Mouse (Mus musculus): ENCODE measurements around the gene Akap6.

The Akap6 gene

DNA sequence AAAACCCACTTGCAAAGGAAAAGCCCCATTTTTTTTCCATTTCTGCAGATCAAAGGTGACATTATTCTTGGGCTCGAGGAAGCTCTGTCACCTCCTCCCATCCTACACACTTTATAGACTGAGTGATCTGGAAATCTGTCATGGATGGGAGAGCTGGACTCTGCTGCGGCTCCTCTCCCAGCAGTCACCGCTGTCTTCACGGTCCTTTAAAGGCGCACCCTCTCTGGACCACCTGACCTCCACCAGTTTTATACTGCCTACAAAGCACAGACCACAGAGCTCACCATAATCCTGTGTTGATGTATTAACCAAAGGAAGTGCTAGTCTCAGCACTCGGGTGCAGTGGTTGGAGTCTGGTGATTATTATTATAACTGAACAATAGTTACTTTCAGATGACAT is 330.7 kb downstream of the Akap6 start:
- peak; percentile 16 for DNase-seq (ENCODE audit: low read depth, low spot score)

- peak; percentile 82 for DNase-seq (ENCODE audit: low read depth, low spot score)
These were observed 333.6 kb downstream of the Akap6 start for GRCm38 (mm10) chr12:53032762-53033161.

GRCm38 (mm10) chr12:53033404-53033913 is 334.3 kb downstream of the Akap6 start:
- no peak for DNase-seq (ENCODE audit: low read depth, low spot score)

DNA sequence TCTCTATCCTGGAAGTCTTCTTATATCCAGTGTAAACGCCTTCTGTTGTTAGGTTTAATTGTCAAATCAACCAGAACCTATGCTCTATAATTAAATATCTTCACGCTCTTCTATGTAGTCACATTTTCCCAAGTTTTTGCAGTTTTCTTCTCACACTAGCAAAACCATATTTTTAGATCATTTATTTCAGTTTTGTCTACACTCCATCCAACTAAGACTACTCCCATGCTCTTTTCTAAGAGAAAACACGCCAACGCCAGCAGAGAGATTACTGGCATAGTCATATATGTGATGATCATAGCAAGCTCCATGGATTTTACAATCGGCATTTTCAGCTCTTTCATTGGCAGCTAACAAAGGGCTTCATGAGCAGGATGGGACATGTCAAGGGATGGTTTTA is 341.5 kb downstream of the Akap6 start:
- no peak for DNase-seq (ENCODE audit: low read depth, low spot score)

DNA sequence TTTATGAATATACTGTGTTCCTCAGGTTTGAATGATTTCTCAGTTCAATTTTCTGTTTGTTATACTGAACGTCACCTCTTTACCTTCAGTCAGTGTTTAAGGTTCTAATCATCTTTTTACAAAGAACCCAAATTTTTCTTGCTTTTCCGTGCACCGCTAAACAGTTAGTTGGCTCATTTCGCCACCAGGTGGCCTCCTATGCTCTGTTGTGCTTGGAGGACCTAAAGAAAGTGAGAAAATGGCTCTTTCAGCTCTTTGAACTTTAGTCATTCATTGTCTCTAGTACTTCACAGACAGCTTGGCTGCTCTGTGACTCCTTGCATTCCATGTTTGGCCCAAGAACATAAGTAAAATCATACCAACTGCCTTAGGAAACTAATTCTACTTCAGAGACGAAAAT is 343.6 kb downstream of the Akap6 start:
- DNase-seq (ENCODE audit: low read depth, low spot score): peak; percentile 65

- DNase-seq (ENCODE audit: low read depth, low spot score): no peak
These were observed 358.4 kb downstream of the Akap6 start for GRCm38 (mm10) chr12:53057606-53058005.

- DNase-seq (ENCODE audit: low read depth, low spot score): no peak
These were observed 361.7 kb downstream of the Akap6 start for GRCm38 (mm10) chr12:53060903-53061302.

- DNase-seq (ENCODE audit: low read depth, low spot score): no peak
These were observed 362.4 kb downstream of the Akap6 start for GRCm38 (mm10) chr12:53061466-53062124.

DNA sequence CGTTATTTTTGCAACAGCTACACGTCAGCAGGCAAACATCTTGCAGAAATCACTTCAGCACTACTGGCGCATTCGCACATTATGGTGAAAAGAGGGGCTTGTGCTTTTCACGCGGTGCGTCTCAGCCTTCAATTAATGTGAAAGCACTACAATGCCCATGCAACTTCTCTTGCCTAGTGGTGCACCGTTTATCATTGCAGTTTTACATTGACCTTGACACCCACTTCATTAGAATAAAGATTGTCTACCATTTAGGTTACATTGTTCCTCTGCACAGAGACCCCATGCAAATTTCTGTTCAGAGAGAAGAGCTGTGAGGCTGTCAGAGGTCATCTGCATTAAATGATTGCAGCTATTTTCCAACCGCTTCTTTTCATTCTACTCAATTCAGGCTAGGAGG is 363.8 kb downstream of the Akap6 start:
- DNase-seq (ENCODE audit: low read depth, low spot score): no peak

DNA sequence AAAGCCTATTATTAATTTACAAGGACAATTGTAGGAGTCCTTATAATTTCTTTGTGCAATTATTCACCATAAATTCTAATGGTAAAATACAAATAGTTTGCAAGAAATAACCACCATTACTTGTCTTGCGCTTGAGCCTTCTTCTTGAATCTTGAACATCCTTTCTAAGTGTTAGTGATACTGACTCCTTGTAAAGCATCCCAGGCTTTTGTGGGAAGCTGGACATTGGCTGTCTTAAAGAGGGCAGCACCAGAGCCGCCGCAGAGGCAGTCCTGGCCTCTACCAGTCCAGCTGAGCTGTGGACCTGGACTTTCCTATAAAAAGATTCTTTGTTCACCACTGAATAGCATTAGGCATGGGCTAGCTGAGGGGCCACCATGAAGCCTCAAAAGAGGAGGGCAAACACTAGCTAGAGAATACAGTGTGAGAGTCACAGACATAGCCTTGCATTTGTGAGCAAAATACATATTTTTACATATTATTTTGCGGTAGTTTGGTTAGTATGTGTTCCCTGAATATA is 365.1 kb downstream of the Akap6 start:
- DNase-seq (ENCODE audit: low read depth, low spot score): no peak

DNA sequence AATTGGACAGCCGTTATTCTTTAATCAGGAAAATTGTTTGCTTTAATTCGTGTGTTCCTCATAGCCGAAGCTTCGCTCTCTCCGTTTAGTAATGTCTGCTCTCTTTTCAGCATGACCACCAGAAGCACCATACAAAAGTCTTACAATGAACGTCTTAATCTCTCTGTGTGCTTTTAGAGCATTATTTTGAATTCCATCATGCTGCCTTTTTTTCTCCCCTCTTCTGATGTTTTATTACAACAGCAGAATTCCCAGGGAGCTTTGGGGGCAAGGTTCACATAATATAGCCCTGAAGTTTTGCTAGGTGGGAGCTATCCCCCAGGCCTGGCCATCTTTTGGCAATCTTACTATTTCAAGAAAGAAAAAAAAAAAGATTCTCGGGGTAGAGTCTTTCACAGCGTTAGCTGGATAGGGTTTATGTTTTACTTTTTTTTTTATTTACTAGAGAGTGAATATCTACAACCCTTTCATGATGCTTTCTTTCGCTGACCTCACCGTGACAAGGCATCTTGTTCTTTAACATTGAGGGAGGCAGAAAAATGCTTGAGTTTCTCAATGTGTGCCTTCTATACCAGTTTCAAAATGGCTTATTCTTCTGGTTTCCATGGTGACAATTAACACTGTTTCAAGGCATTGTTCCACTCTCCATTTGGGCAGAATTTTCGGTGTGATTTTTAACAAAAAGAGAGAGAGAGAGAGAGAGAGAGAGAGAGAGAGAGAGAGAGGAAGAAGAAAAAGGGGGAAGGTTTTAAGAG is 366.0 kb downstream of the Akap6 start:
- DNase-seq (ENCODE audit: low read depth, low spot score): no peak

DNA sequence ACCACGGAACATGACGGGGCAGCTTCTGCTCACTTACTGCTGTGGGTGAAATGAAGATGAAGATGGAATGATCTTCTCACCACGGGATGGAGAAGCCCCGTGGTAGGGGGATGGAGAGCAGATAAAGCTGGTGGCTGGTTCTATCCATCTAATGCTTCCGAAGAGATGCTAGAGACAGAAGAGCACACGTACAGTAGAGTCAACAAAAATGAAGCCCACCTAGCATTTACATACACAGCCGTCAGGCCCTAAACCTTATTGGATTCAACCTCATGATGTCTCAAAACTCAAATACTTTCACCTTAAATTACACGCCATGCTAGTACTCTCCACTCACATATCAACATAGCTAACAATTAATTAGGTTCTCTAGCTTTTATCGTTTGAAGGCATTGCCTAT is 367.1 kb downstream of the Akap6 start:
- no peak for DNase-seq (ENCODE audit: low read depth, low spot score)

GRCm38 (mm10) chr12:53070907-53071306 is 371.7 kb downstream of the Akap6 start:
- DNase-seq (ENCODE audit: low read depth, low spot score): no peak

GRCm38 (mm10) chr12:53076595-53077400 is 377.6 kb downstream of the Akap6 start:
- DNase-seq (ENCODE audit: low read depth, low spot score): no peak

DNA sequence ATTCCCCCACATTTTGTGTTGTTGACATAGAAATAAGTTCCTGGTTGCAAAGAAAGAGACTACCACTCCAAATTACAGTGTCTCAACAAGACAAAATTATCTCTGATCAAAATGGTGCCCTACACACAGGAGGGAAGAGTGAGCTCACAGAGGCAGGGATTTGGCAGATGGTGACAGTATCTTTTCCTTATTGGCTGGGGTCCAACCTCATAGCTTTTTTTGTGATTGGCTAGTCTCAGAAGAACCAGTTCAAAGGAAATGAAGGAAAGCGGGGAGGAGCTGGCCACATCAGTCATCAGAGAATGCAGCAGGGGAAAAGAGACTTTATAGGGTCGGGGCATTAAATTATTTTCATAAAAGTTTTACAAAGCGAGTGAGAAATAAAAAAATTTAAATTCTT is 386.6 kb downstream of the Akap6 start:
- no peak for DNase-seq (ENCODE audit: low read depth, low spot score)

DNA sequence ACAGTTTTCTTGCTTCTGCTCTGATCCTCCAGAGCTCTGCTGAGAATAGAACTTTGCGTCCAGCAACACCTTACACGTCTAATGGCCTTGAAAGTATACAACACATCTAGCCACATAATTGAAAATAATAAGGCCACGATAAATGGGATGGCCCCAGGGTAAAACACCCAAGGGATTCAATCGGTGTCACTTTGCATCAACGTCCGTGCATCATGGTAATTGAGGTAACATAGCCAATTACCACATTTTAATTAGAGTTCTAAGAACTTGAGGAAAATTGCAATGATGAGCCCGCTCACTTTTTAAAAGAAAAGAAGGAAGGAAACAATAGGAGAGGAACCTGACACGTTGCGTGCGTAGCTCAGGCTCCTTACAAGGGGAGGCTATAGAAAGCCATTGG is 413.1 kb downstream of the Akap6 start:
- no peak for DNase-seq (ENCODE audit: low read depth, low spot score)

DNA sequence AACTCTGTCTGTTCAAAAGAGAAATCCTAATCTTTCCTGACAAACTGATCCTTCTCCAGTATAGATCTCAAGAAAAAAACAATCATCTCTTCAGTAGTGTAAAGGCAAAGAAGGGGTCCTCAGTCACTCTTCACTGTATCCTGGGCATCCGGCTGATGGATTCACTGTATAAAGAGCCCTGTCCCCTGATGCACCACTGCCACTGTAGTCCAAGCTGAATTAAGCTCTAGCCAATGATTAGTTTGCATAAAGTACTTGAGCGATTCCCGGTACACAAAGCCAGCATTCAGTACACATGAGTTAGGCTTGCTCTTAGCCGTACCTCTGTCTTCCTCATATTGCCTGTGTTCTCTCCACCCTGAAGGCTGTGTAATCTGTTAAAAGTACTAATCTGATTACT is 420.2 kb downstream of the Akap6 start:
- no peak for DNase-seq (ENCODE audit: low read depth, low spot score)

DNA sequence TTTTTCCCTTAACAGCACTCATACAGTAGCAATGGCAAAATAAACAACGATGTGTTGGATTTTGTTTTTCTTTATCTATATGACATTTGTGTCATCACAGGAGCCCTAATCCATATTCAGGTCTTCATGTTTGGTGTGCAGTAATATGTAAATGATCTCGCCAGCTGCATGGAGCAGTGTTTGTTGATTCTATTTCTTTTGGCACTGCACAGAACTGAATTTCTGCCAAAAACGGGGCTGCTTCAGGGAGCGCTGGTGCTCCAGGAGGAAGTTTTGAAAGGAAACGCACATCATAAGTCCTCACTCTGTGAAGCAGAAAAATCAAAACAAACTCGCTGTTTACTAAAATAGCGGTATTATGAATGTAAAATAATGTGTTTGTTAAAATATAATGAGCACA is 424.9 kb downstream of the Akap6 start:
- DNase-seq (ENCODE audit: low read depth, low spot score): no peak

DNA sequence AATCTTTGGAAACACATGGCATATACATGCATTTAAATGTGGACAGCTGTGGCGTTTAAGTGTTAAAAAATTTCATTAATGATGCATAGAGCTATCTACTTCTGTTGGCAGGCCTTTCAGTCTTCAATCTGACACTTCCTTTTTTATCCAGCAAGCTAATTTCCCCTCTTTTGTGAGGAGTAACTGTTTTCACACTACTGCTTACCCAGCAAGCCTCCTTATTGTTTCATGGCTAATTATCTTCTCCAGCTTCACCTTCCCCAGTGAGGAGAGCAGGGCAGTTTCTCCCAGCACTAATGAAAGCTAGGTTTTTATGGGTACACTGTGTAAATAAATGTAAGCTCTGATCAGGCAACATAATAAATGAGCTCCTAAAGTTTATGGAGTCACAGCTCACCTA is 425.5 kb downstream of the Akap6 start:
- no peak for DNase-seq (ENCODE audit: low read depth, low spot score)

DNA sequence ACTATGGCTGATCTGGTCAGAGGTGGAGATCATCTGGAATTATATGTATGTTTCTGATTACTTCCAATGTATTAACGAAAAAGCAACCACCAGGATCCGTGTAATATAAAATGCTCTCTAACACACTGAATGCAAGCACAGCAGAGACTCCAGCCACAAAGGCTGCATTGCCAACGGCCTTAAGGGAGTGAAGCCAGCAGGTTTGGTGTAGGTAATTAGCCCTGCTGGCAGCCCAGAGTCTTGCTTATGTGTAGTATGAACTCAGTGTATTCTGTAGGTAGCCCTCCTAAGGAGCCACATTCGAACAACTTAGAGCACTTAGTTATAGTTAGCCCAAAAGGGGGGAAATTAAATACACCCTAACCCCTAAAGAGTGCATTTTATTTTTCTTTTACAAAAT is 426.1 kb downstream of the Akap6 start:
- DNase-seq (ENCODE audit: low read depth, low spot score): no peak

GRCm38 (mm10) chr12:53134196-53134595 is 435.0 kb downstream of the Akap6 start:
- DNase-seq (ENCODE audit: low read depth, low spot score): no peak

- no peak for DNase-seq (ENCODE audit: low read depth, low spot score)
These were observed 438.1 kb downstream of the Akap6 start for GRCm38 (mm10) chr12:53137331-53137730.

Data from CD4-positive, CD25-positive, alpha-beta regulatory T cell, adult 2 months (primary cell).